Mouse (Mus musculus): Measurements from ENCODE around the gene Rgsl1.
"Not testable (repeated sequence)": the region's sequence is repeated elsewhere in the genome, so short reads cannot be mapped to it uniquely, and the experiment has no call there.

Rgsl1 gene

DNA sequence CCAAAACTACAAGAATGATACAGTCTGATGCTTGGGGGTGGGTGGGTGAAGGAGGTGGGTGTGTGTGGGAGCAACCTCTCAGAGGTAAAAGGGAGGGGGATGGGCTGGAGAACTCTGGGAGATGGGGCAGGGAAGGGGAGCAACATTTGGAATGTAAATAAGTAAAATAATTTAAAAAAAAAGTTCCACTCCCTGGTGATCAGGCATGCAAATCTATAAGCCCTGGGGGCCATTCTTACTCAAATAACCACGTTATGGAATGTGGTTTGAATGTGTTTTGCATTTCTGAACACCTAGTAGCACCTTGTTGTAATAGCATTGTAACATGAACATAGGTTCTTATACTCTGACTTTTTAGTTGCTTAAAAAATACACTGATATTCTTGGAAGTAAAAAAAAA, 60.6 kb downstream of the Rgsl1 start:
- in situ Hi-C loops (cut with MboI; ENCODE audit: unreplicated experiment in 2 of 2), result no loop called here

DNA sequence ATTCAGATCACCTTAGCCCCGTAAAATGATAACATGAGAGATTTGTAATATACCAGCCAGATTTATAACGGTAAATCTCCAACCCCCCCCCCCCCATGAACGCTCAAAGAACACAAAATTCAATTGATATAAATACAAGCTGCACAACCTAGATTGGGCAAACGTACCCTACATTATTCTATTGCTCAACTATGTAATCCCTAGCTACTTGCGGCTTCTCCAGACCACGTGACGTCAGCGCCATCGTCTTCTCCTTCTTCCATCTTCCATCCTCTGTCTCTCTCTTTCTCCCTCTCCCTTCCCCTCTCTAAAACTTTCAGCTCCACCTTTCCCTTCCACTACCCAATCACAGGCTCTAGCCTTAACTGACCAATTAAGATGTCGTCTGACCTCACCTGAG, 65.7 kb downstream of the Rgsl1 start:
- in situ Hi-C loops (cut with MboI; ENCODE audit: unreplicated experiment in 2 of 2), result no loop called here

DNA sequence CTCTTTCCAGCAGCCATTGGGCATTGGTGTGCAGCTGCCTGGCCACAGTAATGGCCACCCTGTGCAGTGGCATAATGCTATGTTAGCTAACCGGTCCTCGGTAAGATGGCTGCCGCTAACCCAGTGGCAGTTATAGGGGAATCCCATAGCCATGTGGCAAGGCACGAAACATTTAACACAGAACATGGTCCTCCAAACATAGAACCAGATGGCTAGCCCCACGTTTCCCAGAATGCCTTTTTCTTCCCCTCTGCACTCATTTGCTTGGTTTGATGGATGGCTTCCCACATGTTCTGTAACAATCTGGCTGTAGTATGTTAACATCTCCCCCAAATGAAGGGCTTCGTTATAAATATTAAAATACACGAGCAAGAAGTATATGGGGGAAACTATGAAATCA, 67.7 kb downstream of the Rgsl1 start:
- in situ Hi-C loops (cut with MboI; ENCODE audit: unreplicated experiment in 2 of 2), result no loop called here

DNA sequence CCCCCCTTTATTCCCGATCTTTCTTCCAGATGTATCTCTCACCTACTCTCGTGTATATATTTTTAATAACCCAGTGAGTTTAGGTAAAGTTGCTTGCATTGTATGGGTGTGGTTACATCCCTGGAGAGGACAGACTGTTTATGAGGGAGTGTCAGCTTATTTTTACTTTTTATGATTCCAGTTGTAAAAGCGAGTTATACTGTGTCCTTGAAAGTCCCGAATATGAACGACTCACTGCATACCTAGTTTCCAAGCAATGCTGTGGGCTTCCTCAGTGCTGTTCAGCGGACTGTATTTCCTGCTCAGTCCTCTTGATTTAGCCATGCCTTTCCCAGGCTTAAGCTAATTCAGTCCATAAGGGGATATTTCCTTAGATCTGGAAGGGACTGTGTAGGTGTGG, 68.8 kb downstream of the Rgsl1 start:
- in situ Hi-C loops (cut with MboI; ENCODE audit: unreplicated experiment in 2 of 2), result no loop called here

DNA sequence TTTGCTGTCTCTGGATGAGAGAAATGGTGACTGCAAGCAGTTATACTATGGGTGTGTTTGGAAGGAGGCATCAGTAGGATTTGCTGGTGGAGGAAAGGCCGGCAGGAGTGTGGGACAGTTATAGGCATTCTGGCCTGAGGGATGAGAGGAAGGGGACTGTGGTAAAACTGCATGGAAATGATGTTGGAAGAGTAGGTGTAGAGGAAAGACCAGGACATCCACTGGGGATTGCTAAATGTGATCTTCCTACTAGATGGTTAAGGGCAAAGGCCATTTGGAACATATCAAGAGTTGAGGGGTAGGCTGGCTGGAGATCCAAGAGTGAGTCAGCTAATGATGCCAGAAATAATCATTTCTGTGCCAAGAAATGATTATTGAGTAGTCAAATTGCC, 73.2 kb downstream of the Rgsl1 start:
- in situ Hi-C loops (cut with MboI; ENCODE audit: unreplicated experiment in 2 of 2), result no loop called here

DNA sequence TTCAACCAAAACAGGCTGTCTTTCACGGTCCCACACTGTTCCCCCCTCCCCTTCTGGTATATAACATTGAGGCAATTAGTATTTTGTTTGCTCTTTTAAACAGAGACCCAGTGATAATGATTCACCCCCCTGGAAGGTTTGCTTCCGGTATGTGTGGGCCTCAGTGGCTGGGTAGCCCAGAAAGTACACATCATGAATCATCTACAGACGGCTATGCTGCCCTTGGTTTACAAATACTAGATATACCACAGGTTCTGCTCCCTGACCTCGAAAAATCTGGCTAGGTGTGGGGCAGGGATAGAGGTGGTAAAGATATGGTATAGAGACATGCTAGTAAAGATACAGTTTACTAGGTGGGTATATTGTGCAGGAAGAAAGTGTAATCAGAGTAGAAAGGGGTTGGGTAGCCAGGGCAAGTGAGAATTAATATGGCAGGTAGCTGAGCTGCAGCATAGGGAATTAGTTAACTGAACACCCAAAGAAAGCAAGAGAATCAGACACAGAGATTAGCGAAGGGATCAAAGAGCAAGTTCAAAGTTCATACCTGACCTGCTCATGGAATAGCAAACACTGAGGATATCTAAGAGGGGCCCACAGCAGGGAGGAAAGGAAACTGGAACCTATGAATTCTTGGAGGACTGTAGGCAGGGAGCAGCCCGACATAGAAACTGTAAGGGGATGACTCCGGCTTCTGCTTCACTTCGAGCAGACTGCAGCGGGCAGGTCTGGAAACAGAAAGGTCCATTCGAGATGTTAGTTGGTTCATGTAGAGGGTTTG, 73.8 kb downstream of the Rgsl1 start:
- in situ Hi-C loops (cut with MboI; ENCODE audit: unreplicated experiment in 2 of 2), result no loop called here

DNA sequence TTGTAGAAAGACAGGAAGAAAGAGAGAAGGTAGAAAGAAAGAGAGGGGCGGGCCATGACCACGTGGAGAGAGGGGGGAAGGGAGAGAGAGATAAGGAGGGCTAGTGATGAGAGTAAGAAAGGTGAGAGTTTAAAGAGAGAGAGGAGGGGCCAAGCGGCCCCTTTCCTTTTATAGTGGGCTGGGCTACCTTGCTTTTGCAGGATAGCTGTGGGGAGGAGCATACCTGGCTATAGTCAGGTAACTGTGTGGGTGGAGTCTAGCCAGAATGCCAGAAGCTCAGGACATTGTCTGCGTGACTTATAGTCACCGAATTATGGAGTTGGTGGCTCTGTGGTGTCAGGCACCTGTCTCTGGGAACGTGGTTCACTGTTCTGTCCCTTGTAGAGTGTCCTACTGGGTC, 74.4 kb downstream of the Rgsl1 start:
- in situ Hi-C loops (cut with MboI; ENCODE audit: unreplicated experiment in 2 of 2), result not testable (repeated sequence)

DNA sequence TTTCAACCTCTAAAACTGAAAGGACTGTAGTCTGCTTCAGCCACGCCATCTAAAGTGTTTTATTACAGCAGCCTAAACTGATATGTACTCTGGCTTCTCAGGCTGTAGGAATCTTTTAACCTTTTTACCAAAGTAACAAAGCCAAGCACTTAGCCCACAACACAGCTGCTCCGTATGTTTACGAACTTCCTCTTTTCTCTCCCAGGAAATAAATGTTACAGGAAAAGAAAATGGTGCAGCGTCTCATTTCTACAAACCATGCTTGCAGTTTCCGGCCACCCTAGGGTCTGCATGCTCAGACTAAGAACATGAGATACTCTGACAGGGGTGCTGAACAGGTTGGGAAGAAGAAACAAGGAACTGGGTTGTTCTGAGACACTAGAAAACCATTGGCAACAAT, 75.5 kb downstream of the Rgsl1 start:
- in situ Hi-C loops (cut with MboI; ENCODE audit: unreplicated experiment in 2 of 2), result no loop called here

DNA sequence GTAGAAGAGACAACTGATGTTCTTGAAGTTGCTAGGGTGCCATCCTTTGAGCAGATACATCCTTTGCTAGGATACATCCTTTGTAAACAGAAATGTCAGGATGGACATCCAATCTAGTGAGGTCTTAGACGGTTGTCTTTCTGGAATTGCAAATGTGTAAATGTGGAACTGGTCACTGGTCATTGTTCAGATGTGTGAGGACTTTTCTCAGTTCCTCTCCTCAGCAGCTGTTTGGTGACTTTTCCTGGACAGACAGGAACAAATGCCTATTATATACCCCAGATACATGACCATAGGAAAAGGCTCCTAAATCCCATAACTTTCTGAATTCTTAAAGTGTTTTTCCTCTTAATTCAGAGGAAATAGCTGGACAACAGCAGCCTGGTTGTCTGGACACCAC, 76.7 kb downstream of the Rgsl1 start:
- in situ Hi-C loops (cut with MboI; ENCODE audit: unreplicated experiment in 2 of 2), result no loop called here

DNA sequence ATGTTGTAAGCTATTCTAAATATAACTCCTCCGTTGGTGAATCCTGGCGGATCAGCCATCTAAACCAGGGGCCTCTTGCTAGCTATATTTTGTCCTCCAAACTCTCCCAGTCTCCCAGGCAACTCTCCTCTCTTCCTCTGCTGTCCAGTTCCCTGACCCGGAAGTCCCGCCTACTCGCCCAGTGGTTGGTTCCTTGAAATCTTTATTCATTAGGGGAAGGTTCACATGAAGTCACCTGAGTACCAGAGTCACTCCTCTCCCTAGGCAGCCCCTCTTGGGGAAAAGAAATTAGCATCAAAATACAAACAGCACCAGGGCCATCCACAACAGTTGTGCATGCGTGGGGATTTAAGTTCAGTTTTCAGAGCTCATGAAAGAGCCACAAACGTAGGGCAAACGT, 77.6 kb downstream of the Rgsl1 start:
- in situ Hi-C loops (cut with MboI; ENCODE audit: unreplicated experiment in 2 of 2), result no loop called here

DNA sequence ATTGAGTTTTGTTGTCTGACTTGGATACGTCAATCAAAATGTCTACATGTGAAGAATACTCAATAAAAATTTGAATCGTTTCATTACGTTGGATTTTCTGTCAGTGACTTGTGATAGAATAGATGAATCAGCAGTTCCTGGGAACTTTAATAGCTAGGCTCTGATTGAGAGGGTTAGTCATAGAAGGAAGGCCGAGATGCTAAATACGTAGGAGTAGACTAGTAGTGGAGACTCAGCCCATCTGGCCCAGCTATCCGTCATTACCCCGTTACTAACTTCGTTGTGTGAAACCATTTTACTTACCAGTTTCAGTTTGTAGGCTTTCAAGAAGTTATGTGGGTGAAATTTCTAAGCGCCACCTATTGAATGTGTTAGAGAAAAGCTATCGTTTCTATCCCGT, 79.8 kb downstream of the Rgsl1 start:
- in situ Hi-C loops (cut with MboI; ENCODE audit: unreplicated experiment in 2 of 2), result no loop called here

DNA sequence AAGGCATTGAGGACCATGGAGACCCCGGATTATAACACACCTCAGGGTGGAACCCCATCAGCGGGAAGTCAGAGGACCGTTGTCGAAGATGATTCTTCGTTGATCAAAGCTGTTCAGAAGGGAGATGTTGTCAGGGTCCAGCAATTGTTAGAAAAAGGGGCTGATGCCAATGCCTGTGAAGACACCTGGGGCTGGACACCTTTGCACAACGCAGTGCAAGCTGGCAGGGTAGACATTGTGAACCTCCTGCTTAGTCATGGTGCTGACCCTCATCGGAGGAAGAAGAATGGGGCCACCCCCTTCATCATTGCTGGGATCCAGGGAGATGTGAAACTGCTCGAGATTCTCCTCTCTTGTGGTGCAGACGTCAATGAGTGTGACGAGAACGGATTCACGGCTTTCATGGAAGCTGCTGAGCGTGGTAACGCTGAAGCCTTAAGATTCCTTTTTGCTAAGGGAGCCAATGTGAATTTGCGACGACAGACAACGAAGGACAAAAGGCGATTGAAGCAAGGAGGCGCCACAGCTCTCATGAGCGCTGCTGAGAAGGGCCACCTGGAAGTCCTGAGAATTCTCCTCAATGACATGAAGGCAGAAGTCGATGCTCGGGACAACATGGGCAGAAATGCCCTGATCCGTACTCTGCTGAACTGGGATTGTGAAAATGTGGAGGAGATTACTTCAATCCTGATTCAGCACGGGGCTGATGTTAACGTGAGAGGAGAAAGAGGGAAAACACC, 90.0 kb downstream of the Rgsl1 start:
- in situ Hi-C loops (cut with MboI; ENCODE audit: unreplicated experiment in 2 of 2), result no loop called here

DNA sequence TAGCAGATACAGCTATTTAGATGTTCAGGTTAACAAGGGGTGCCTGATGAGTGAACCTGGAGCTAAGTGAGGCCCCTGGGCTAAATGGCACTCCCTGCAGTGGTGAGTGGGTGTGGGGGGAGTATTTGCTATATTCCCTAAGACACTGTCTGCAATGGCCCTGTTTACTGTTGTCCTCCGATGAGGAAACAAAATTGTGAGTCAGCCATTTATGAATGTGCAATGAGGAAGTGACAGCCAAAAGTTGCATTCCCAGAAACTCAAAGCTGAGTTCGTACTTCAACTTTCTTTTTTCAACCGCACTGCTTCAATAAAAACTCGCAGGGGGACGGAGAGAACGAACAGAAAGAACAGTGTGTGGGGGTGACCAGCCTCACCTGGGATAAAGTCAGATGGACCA, 91.4 kb downstream of the Rgsl1 start:
- in situ Hi-C loops (cut with MboI; ENCODE audit: unreplicated experiment in 2 of 2), result no loop called here

DNA sequence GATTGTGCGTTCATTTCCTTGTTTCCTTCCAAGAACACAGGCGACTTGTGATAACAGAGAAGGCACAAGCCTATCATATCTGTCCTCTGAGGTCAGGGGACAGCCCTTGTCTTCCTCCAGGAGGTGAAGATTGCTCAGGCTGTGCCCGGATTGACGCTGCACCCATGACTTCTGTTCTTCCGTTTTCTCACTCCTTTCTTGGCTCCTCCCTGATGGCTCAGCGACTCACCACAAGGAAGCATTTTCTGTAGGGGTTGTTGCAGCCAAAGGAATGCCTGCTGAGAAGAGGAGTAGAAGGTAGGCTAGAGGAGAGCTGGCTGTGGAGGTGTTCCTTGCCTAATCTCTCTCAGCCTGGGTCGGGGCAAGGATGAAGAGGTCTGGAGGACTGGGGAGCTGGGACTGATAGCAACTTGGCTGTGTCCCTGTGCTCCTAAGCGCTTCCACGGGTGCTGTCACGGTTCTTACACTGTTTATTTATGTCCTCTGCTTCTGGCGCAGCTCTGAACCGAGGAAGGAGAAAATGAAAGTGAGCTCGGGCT, 92.1 kb downstream of the Rgsl1 start:
- in situ Hi-C loops (cut with MboI; ENCODE audit: unreplicated experiment in 2 of 2), result no loop called here

DNA sequence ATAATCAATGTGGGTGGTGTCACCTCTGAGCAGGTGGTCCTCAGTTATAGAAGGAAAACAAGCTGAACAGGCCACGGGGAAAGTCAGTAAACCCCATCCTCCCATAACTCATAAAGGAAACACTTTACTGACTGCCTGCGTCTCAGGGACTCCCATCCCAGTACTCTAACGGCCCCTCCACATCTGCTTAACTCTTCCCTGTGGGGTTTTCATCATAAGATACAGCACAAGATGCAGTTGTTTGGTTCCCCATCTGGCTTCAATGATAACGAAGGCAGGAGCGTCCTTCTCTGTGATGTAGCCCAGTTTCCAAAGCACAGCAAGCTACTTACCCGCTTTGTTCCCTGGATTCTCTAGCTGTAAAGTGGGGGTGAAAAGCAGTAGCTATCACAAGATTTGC, 93.9 kb downstream of the Rgsl1 start:
- in situ Hi-C loops (cut with MboI; ENCODE audit: unreplicated experiment in 2 of 2), result no loop called here

DNA sequence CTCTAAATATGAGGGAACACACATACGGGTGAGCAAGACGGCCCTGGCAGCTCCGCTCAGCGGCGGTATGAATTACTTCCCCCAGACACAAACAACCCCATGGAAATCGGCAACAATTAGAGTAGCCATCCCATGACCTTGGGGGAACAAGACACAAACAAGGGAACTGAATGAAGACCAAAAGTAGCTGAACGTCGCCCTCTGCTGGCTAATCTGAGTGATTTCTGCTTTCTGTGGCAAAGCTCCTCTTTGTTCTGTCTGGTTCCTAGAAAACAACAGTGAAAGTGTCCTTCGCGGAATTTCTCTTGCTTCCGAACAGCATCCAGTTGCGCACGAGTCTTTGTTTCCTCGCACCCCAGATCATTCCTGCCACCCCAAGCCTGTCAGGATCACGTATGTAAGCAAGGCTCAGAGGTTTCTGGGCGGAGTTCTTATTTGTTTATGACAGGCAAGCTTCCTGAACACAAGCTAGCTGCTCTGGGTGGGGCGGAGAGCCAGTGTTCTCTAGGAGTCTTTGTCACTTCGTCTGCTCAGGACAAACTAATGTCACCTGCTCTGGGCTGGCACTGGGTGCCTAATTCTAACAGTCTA, 94.6 kb downstream of the Rgsl1 start, which contains the start of gene Rnasel:
TSS of gene Rnasel (plus strand) at position 216 of the 591 bp plus-strand sequence.
- in situ Hi-C loops (cut with MboI; ENCODE audit: unreplicated experiment in 2 of 2), result loop anchor here (5.0 kb wide), 3 partner anchors 58 to 428 kb away; no protein-coding TSS in a partner anchor

DNA sequence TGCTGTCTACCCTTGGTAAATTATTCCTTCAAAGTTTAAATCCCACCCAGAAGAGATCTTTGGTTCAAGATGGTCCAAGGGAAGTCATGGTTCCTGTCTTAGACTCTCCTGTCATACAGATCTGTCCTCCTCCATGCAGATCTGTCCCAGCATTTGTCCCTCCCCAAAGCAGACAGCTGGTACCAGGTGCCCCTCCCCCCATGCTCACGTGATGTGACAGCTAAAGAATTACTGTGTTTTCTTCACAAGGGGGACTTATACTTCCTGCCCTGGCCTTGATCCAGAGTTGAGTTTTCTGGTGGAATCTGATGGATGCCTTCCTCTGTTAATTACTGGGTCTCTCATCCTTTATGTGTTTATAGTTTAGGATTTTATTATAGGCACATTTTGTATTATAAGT, 95.4 kb downstream of the Rgsl1 start:
- in situ Hi-C loops (cut with MboI; ENCODE audit: unreplicated experiment in 2 of 2), result loop anchor here (5.0 kb wide), 3 partner anchors 59 to 429 kb away; no protein-coding TSS in a partner anchor

DNA sequence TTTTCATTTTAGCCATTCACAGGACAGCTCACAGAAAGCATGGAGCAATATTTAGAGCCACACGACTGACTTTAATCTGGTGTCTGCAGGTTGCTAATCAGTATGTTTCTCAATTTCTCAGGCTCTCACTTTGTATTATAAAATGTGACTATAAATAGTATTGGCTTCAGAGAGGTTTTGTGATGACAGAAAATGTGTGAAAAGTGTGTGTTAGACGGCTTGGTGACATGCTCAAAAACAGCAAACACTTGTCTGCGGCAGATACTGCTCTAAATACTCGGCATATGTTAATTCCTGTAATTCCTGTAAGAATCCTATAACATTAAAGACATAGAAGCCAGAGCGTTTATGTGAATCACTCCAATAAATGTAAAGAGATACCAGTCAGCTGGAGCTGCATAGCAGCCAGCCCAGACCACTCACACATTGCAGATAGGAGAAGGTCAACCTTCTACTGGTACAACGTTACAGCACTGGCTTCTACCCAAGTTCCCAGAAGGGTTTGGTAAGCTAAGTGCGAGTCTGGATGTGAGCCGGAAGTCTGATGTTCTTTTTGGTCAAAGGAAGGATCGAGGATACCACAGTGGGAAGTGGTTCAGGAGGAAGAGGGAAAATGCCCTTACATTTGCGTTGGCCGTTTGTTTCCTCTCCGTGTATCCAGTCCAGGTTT, 95.9 kb downstream of the Rgsl1 start:
- in situ Hi-C loops (cut with MboI; ENCODE audit: unreplicated experiment in 2 of 2), result loop anchor here (5.0 kb wide), 3 partner anchors 59 to 429 kb away; no protein-coding TSS in a partner anchor

DNA sequence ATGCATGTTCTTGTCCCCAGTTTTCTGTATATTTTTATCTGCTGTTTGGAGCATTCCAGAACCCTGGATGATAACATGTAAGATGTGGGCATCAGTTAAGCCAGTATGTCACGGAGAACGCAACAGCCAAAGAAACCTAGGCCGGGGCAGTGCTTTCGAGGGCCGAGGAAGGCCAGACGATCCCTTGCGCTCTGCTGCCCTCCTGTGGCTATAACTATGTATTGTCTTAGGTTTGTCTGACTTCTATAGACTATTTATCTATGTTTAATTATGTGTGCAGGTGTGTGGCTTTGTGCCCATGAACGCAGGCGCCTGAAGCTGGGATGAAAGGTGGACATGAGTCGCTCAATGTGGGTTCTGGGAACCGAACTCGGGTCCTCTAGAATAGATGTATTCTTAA, 97.2 kb downstream of the Rgsl1 start:
- in situ Hi-C loops (cut with MboI; ENCODE audit: unreplicated experiment in 2 of 2), result loop anchor here (5.0 kb wide), 3 partner anchors 61 to 431 kb away; no protein-coding TSS in a partner anchor

DNA sequence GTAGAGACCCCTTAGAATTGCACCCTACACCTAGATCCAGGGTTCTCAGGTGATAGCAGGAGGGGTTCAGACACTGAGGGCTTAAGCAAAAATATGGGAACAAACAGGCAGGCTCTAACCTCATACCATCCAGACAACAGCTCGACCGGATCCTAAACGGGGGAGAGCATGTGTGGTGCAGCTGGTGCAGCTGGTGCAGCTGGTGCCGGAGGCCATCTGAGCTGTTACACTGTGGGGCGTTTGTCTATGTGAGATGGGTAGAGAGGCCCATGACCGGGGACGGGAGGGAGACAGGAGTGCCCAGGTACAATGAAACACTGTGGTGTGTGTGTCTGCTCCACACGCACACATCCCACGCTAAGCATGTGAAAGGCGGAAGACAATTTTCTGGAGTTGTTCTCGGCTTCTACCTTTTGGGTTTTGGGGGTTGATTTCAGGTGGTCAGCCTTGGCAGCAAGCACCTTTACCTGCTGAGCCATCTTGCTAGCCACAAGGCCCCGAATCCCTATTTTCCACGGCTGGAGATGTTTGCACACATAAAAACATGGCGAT, 97.7 kb downstream of the Rgsl1 start:
- in situ Hi-C loops (cut with MboI; ENCODE audit: unreplicated experiment in 2 of 2), result loop anchor here (5.0 kb wide), 3 partner anchors 61 to 431 kb away; no protein-coding TSS in a partner anchor
